ENCODE assay signal across 24 mouse cellular contexts in genomic region chr5:55049287-55049913, GRCm38 (mm10).
A peak's percentile ranks its signal among the peaks of the same experiment; 100 is the strongest.
DNase-seq lines count a peak whose midpoint lies in the region; ATAC-seq lines count a peak whose summit lies in the region.
"Had no signal": no experiment of that assay in that cellular context is flagged by ENCODE, and none has a peak within 500 bp of the region (broad histone marks: within the 10 kb centered on the region; RNA-seq: fewer than 3 reads in every experiment).

No protein-coding gene starts in this region.

- 47% methylated on average over 4 of the region's 4 CpGs for WGBS in embryonic facial prominence, embryonic 14.5 days
- 33% methylated on average over 4 of the region's 4 CpGs for WGBS in heart, embryonic 13.5 days

- H3K9ac ChIP-seq in embryonic facial prominence, embryonic 14.5 days (ENCODE audit: low read depth, low read length), result no peak overlapping the region
- H3K9ac ChIP-seq in heart, embryonic 13.5 days, result no peak overlapping the region
- H3K9ac ChIP-seq: embryonic facial prominence, embryonic 15.5 days; hindbrain, embryonic 12.5 days; kidney, embryonic 15.5 days; limb, embryonic 13.5 days; liver, embryonic 13.5 days; midbrain, embryonic 13.5 days had no signal

- H3K9me3 ChIP-seq in embryonic facial prominence, embryonic 14.5 days (ENCODE audit: control insufficient read depth, low read length), result no peaks in the 10 kb centered on the region
- no peaks in the 10 kb centered on the region for H3K9me3 ChIP-seq in heart, embryonic 13.5 days
- H3K9me3 ChIP-seq: embryonic facial prominence, embryonic 15.5 days; hindbrain, embryonic 12.5 days; kidney, embryonic 15.5 days; limb, embryonic 13.5 days; liver, embryonic 13.5 days; megakaryocyte, embryonic 14.5 days; midbrain, embryonic 13.5 days had no signal

- H3K4me1 ChIP-seq in embryonic facial prominence, embryonic 14.5 days (ENCODE audit: control insufficient read depth, insufficient read depth, low read length), result no peaks in the 10 kb centered on the region
- peaks cover 11% of the 10 kb centered on the region for H3K4me1 ChIP-seq in heart, embryonic 13.5 days
- H3K4me1 ChIP-seq: embryonic facial prominence, embryonic 15.5 days; hindbrain, embryonic 12.5 days; kidney, embryonic 15.5 days; limb, embryonic 13.5 days; liver, embryonic 13.5 days; megakaryocyte, embryonic 14.5 days; midbrain, embryonic 13.5 days had no signal

- no peaks in the 10 kb centered on the region for H3K27me3 ChIP-seq in embryonic facial prominence, embryonic 14.5 days (replicated peaks; ENCODE audit: control insufficient read depth, insufficient read depth, low read length)
- H3K27me3 ChIP-seq in heart, embryonic 13.5 days (replicated peaks), result no peaks in the 10 kb centered on the region
- H3K27me3 ChIP-seq: embryonic facial prominence, embryonic 15.5 days; hindbrain, embryonic 12.5 days; kidney, embryonic 15.5 days; limb, embryonic 13.5 days; liver, embryonic 13.5 days; megakaryocyte, embryonic 14.5 days; midbrain, embryonic 13.5 days had no signal

- H3K4me2 ChIP-seq in embryonic facial prominence, embryonic 14.5 days (ENCODE audit: low read depth, low read length), result no peak overlapping the region
- H3K4me2 ChIP-seq in heart, embryonic 13.5 days, result 0 out of 2 replicates have a peak overlapping the region, but pooled peaks have one; percentile 18
- H3K4me2 ChIP-seq: embryonic facial prominence, embryonic 15.5 days; hindbrain, embryonic 12.5 days; kidney, embryonic 15.5 days; limb, embryonic 13.5 days; liver, embryonic 13.5 days; midbrain, embryonic 13.5 days had no signal

- no peak overlapping the region for H3K4me3 ChIP-seq in embryonic facial prominence, embryonic 14.5 days (ENCODE audit: low read depth, low read length)
- no peak overlapping the region for H3K4me3 ChIP-seq in heart, embryonic 13.5 days
- H3K4me3 ChIP-seq: embryonic facial prominence, embryonic 15.5 days; hindbrain, embryonic 12.5 days; kidney, embryonic 15.5 days; limb, embryonic 13.5 days; liver, embryonic 13.5 days; megakaryocyte, embryonic 14.5 days; midbrain, embryonic 13.5 days had no signal

- intact Hi-C loops in heart, postnatal 25 days (cut with DNase I), result no loop called here

- 0 out of 2 replicates have a peak, but pooled peaks have one; percentile 18 for ATAC-seq in embryonic facial prominence, embryonic 14.5 days (ENCODE audit: low read depth)
- no peak for ATAC-seq in heart, embryonic 13.5 days (ENCODE audit: extremely low read depth, insufficient number of reproducible peaks, low FRiP score, low TSS enrichment)
- ATAC-seq in activated CD4-positive, CD25-positive, alpha-beta regulatory T cell, adult 4 months, result no peak
- ATAC-seq: forebrain, embryonic 14.5 days; intestine, postnatal 0 days; midbrain, embryonic 13.5 days had no signal

- H3K36me3 ChIP-seq in embryonic facial prominence, embryonic 14.5 days (ENCODE audit: control insufficient read depth, insufficient read depth, low read length), result no peaks in the 10 kb centered on the region
- no peaks in the 10 kb centered on the region for H3K36me3 ChIP-seq in heart, embryonic 13.5 days
- H3K36me3 ChIP-seq: embryonic facial prominence, embryonic 15.5 days; hindbrain, embryonic 12.5 days; kidney, embryonic 15.5 days; limb, embryonic 13.5 days; liver, embryonic 13.5 days; midbrain, embryonic 13.5 days had no signal

- H3K27ac ChIP-seq in embryonic facial prominence, embryonic 14.5 days (replicated peaks; ENCODE audit: low read depth, low read length), result no peak overlapping the region
- H3K27ac ChIP-seq in heart, embryonic 13.5 days (replicated peaks), result peak overlapping the region; percentile 88
- H3K27ac ChIP-seq: embryonic facial prominence, embryonic 15.5 days; hindbrain, embryonic 12.5 days; kidney, embryonic 15.5 days; limb, embryonic 13.5 days; liver, embryonic 13.5 days; midbrain, embryonic 13.5 days had no signal

- DNase-seq in heart, adult 8-10 months (ENCODE audit: low spot score), result peak; percentile 1
- no peak for DNase-seq in heart, postnatal 25 days (ENCODE audit: low spot score)
- DNase-seq in embryonic facial prominence, embryonic 14.5 days (ENCODE audit: low spot score), result no peak
- peak; percentile 7 for DNase-seq in heart, postnatal 4 days
- DNase-seq in adrenal gland, postnatal 25 days, result no peak
- DNase-seq: cerebellum, adult 2 months; cerebellum, postnatal 25 days; kidney, postnatal 36 days; liver, embryonic 13.5 days; lung, adult 2 months; lung, postnatal 14 days; right cerebral cortex, postnatal 25 days; spleen, adult 18-20 months; thymus, postnatal 36 days had no signal

Comparison
In these comparisons a context has a peak if more than half of its experiments do, and no peak if none do; other contexts are left out.
1. DNase-seq: peak in heart, adult 8-10 months (single experiment) and heart, postnatal 4 days (single experiment); none in heart, postnatal 25 days (single experiment), embryonic facial prominence, embryonic 14.5 days (single experiment) and adrenal gland, postnatal 25 days (single experiment).